Mouse (Mus musculus): ENCODE data around the gene Rimbp2. TPM values are rescaled to one million over a fixed set of nuclear protein-coding genes. Genes with fewer than 3 reads are reported as not detected.

The Rimbp2 gene
- not detected in 2 replicates for polyA plus RNA-seq (2015; fragmentation: Nextera tagmentation; extraction: Ambion mirVana)

- DNase-seq (ENCODE audit: low spot score) (peak; percentile 67), ATAC-seq (replicated peaks; ENCODE audit: low FRiP score, low read depth) (peak; percentile 68)
- Histone ChIP-seq H3K36me3 (ENCODE audit: insufficient read depth, low read length) (no peaks in the 10 kb centered on the region), H3K4me3 (replicated peaks; ENCODE audit: low read depth, low read length) (peak within 1 kb of the TSS; percentile 22), H3K9me3 (replicated peaks; ENCODE audit: low read length) (no peaks in the 10 kb centered on the region), H3K4me1 (replicated peaks; ENCODE audit: insufficient read depth, low read length) (no peaks in the 10 kb centered on the region), H3K4me2 (ENCODE audit: low read length) (peak within 1 kb of the TSS; percentile 59), H3K9ac (ENCODE audit: low read depth, low read length) (no peak within 1 kb of the TSS), H3K27ac (no peak within 1 kb of the TSS), H3K27me3 (ENCODE audit: insufficient read depth, low read length) (no peaks in the 10 kb centered on the region)
- TF ChIP-seq CTCF (IDR thresholded peaks at IDR 0.05; ENCODE audit: low read depth) = peak; percentile 54
- 14% methylated on average over 17 of the region's 17 CpGs for WGBS
These were observed at the start of gene Rimbp2 for GRCm38 (mm10) chr5:128953278-128954070. Gene Rimbp2 (minus strand): TSS chr5:128953486.

DNA sequence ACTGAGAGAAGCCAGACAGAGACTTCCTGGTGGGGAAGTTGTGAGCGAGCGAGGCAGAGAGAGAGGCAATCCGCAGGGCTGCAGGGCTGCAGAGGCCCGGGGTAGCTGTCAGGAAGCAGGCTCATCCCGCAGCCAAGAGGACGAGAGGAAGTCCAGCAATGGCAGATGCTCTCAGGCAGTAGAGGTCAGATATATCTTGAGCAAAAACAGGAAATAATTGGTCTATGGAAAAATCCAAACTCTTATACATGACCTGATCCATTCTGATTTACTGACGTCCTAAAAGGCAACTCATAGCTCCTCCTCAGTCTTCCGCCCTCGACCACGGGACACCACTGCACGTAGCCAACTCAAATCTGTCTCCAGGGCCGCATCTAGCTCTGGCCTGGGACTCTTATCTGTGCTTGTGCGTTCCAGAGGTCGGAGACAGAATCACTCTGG lies 49.3 kb upstream of the Rimbp2 start:
- no peak for TF ChIP-seq CTCF (IDR thresholded peaks at IDR 0.05; ENCODE audit: low read depth)
- WGBS = 39% methylated on average over 14 of the region's 14 CpGs
- H3K4me3 ChIP-seq (replicated peaks; ENCODE audit: low read depth, low read length) = no peak overlapping the region
- 0 out of 2 replicates have a peak, but pooled peaks cover 4% of the 10 kb centered on the region for H3K36me3 ChIP-seq (ENCODE audit: insufficient read depth, low read length)
- peak; percentile 31 for ATAC-seq (replicated peaks; ENCODE audit: low FRiP score, low read depth)
- no peak overlapping the region for H3K4me2 ChIP-seq (ENCODE audit: low read length)
- H3K9me3 ChIP-seq (replicated peaks; ENCODE audit: low read length) = no peaks in the 10 kb centered on the region
- no peaks in the 10 kb centered on the region for H3K27me3 ChIP-seq (ENCODE audit: insufficient read depth, low read length)
- H3K27ac ChIP-seq = peak overlapping the region; percentile 67
- H3K9ac ChIP-seq (ENCODE audit: low read depth, low read length) = no peak overlapping the region
- H3K4me1 ChIP-seq (replicated peaks; ENCODE audit: insufficient read depth, low read length) = peaks cover 9% of the 10 kb centered on the region
- peak; percentile 84 for DNase-seq (ENCODE audit: low spot score)

DNA sequence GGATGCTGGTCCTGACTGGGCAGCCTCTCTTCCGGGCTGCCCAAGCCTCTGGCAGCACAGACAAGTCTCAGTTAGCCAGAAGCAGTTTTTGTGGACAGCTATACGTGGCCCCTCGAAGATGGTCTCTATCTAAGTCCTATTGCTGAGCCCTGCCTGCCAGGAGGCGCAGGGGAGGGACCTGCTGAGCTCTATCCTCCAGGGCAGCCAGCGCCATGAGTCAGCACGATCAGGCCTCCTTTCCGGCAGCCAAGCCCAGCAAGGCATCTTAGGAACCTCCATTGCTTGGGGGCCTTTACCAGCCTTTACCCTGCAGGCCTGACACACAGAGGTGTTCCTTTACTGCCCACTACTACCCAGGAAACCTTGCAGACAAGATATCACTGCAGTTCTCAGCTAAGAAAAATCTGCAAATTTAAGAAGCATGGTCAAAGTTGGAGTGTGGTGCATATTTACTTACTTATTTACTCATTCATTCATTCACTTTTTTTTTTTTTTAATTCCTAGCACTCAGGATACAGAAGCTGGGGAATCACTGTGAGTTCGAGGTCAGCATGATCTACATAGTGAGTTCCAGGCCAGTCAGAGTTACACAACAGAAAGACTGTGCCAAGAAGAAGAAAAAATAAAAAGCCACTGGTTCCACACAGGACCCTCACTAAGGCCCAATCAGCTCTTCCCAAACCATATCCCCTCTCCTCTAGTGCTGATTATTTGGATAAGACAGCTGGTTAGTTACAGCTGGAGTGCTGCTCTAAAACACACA lies 47.6 kb upstream of the Rimbp2 start:
- no peaks in the 10 kb centered on the region; the same call in none of the 2 replicates for H3K4me1 ChIP-seq (replicated peaks; ENCODE audit: insufficient read depth, low read length)
- no peaks in the 10 kb centered on the region for H3K27me3 ChIP-seq (ENCODE audit: insufficient read depth, low read length)
- ATAC-seq (replicated peaks; ENCODE audit: low FRiP score, low read depth) = no peak
- no peak overlapping the region for H3K4me2 ChIP-seq (ENCODE audit: low read length)
- 45% methylated on average over 8 of the region's 8 CpGs for WGBS
- H3K27ac ChIP-seq = no peak overlapping the region
- no peak overlapping the region for H3K4me3 ChIP-seq (replicated peaks; ENCODE audit: low read depth, low read length)
- TF ChIP-seq CTCF (IDR thresholded peaks at IDR 0.05; ENCODE audit: low read depth) = no peak
- no peak overlapping the region for H3K9ac ChIP-seq (ENCODE audit: low read depth, low read length)
- 0 out of 2 replicates have a peak, but pooled peaks cover 8% of the 10 kb centered on the region for H3K36me3 ChIP-seq (ENCODE audit: insufficient read depth, low read length)
- DNase-seq (ENCODE audit: low spot score) = no peak
- no peaks in the 10 kb centered on the region for H3K9me3 ChIP-seq (replicated peaks; ENCODE audit: low read length)

GRCm38 (mm10) chr5:128987141-128987954 lies 34.1 kb upstream of the Rimbp2 start:
- Histone ChIP-seq H3K4me3 (replicated peaks; ENCODE audit: low read depth, low read length) (no peak overlapping the region), H3K36me3 (ENCODE audit: insufficient read depth, low read length) (peaks cover 41% of the 10 kb centered on the region), H3K27ac (peak overlapping the region; percentile 37; the same call in 1 of the 2 replicates), H3K27me3 (ENCODE audit: insufficient read depth, low read length) (no peaks in the 10 kb centered on the region), H3K4me1 (replicated peaks; ENCODE audit: insufficient read depth, low read length) (no peaks in the 10 kb centered on the region), H3K4me2 (ENCODE audit: low read length) (no peak overlapping the region), H3K9ac (ENCODE audit: low read depth, low read length) (no peak overlapping the region), H3K9me3 (replicated peaks; ENCODE audit: low read length) (no peaks in the 10 kb centered on the region)
- no peak; the same call in 1 of the 2 replicates for ATAC-seq (replicated peaks; ENCODE audit: low FRiP score, low read depth)
- DNase-seq (ENCODE audit: low spot score) = peak; percentile 26
- no peak for TF ChIP-seq CTCF (IDR thresholded peaks at IDR 0.05; ENCODE audit: low read depth)
- WGBS = 56% methylated on average over 19 of the region's 19 CpGs

DNA sequence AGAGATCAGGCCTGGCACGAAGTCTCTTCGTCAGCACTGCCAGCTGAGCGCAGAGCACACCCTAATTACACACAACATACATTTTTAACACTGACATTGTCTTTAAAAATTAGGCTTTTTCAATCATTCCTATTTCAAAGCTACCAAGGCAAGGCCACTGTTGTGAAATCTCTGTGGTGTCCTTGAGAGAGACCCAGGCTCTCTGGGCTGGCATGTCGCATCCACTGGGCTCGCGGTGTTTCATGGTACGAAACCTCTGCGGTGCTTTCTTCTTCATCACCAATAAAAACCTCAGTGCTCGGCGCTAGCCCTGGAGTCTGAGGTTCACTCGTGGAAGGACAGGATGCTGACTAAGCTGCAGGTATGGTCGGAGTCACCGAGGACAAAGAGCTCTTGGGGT lies 32.7 kb upstream of the Rimbp2 start:
- no peak overlapping the region for H3K9ac ChIP-seq (ENCODE audit: low read depth, low read length)
- H3K36me3 ChIP-seq (ENCODE audit: insufficient read depth, low read length) = peaks cover 29% of the 10 kb centered on the region
- H3K4me1 ChIP-seq (replicated peaks; ENCODE audit: insufficient read depth, low read length) = no peaks in the 10 kb centered on the region
- H3K4me3 ChIP-seq (replicated peaks; ENCODE audit: low read depth, low read length) = no peak overlapping the region
- no peak for TF ChIP-seq CTCF (IDR thresholded peaks at IDR 0.05; ENCODE audit: low read depth)
- H3K4me2 ChIP-seq (ENCODE audit: low read length) = no peak overlapping the region
- no peaks in the 10 kb centered on the region for H3K27me3 ChIP-seq (ENCODE audit: insufficient read depth, low read length)
- 91% methylated on average over 13 of the region's 13 CpGs for WGBS
- DNase-seq (ENCODE audit: low spot score) = no peak
- H3K27ac ChIP-seq = no peak overlapping the region
- ATAC-seq (replicated peaks; ENCODE audit: low FRiP score, low read depth) = no peak
- H3K9me3 ChIP-seq (replicated peaks; ENCODE audit: low read length) = no peaks in the 10 kb centered on the region

GRCm38 (mm10) chr5:128984536-128984935 lies 31.2 kb upstream of the Rimbp2 start:
- H3K9ac ChIP-seq (ENCODE audit: low read depth, low read length) = no peak overlapping the region
- peaks cover 20% of the 10 kb centered on the region for H3K36me3 ChIP-seq (ENCODE audit: insufficient read depth, low read length)
- ATAC-seq (replicated peaks; ENCODE audit: low FRiP score, low read depth) = no peak
- H3K4me2 ChIP-seq (ENCODE audit: low read length) = no peak overlapping the region
- H3K4me3 ChIP-seq (replicated peaks; ENCODE audit: low read depth, low read length) = no peak overlapping the region
- no peak overlapping the region for H3K27ac ChIP-seq
- no peaks in the 10 kb centered on the region for H3K4me1 ChIP-seq (replicated peaks; ENCODE audit: insufficient read depth, low read length)
- no peak for DNase-seq (ENCODE audit: low spot score)
- no peak for TF ChIP-seq CTCF (IDR thresholded peaks at IDR 0.05; ENCODE audit: low read depth)
- 88% methylated on average over 6 of the region's 6 CpGs for WGBS
- H3K9me3 ChIP-seq (replicated peaks; ENCODE audit: low read length) = no peaks in the 10 kb centered on the region
- H3K27me3 ChIP-seq (ENCODE audit: insufficient read depth, low read length) = no peaks in the 10 kb centered on the region

All from kidney, postnatal 0 days (tissue).